Mouse (Mus musculus) natural killer cell, adult 2 months (primary cell): ENCODE results near the gene Nup214.
"Not testable (repeated sequence)": the region's sequence is repeated elsewhere in the genome, so short reads cannot be mapped to it uniquely, and the experiment has no call there.

Experiments used
- DNase-seq, 2 experiments: peaks; one replicate each; pipeline ENCODE4 v3.0.0; 2022; ENCODE audit warnings: low spot score in 2 of 2

Nup214 gene

DNA sequence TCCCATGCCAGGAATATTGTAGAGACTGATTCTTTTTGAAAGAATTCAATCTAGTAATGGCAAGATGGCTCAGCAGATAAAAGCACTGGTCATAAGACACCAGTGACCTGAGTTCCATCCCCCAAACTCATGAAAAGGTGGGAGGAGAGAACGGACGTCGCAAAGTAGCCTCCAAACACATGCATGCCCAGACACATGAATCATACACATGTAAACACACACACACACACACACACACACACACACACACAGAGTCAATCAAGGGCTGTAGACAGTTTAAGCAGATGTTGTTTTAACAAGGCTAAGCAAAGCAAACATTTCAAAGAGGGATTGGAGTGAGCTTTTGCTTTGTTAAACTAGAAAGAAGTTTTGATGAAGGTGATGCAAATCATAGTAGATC is 10.0 kb upstream of the Nup214 start:
- DNase-seq = no peak

DNA sequence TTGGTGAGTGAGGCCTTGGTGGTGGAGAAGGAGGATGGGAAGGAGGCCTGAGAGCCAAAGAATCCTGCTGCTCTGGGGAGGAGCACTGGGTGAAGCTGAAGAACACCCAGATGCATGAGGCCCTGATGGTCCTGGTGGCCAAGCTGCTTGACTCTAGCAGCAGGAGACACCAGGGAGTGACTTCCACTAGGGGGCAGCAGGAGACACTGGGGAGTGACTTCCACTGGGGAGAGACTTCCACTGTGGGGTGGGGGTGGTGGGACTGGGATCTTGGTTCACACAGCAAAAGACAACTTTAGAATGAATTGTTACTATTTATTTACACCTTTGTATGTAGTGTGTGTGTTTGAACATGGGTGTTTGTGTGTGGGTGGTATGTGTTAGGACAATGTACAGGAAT is 9.1 kb upstream of the Nup214 start:
- DNase-seq = peak in 1 of 2 experiments; percentile 47

DNA sequence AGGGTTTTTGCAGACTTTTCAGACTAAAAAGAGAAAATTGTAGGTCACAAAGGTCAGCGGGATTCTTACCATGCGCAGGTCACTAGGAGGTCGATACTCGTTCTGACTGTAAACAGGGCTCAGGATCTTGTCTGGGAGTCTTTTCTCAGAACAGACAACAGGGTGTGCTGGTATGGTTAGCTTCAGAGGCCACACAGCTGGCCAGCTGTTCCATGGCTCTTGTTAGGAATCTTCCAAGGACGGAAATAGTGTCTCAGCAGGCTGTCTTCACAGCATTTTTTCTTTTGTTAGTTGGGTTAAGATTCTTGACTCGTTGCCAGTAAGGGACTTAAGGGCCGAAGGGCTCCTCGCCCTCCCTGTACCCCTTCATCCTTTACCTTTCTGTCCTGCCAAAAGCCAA is 7.4 kb upstream of the Nup214 start:
- no peak for DNase-seq

DNA sequence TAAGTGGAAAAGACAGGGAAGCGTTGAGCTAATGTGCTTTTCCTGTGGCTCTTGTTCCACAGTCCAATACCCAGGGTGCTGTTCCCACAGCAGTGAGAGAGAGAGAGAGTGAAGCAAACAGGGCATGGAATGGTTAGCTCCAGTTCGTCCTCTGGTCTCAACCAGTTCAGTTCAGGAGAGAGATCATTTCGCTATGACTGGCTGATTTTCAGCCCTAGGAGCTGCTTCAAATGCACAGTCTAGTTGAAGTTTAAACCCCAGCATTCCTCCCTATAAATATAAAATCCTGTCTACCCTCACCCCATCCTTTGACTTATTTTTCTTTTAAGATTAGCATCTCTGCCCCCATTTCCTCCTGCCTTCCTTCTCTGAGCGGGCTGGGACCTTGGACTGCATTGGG is 1.6 kb upstream of the Nup214 start:
- DNase-seq = no peak

DNA sequence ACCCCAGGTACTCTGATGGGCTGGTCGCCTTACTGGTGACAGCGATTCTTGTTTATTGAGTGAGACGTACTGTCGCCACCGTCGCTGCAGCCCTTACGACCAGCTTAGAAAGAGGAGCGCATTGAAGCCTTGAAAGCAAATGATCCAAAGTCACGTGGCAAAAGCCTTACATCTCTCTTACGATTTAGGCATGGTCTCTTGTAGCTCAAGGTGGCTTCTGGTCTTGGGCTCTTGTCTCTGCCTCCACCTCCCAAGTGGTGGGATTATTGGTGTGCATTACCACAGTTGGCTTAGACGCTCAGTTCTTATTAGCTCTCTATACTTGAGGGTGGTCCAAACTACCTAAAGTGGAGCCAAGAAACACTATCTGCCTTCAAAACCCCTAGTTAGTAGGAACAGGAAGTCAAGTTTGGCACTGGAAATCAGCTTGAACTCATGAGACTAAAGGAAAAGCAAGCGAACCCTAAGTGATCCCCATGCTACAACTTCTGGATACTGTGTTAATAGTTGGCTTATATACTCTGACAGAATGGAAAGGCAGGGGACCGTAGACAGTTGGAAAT is 654 bp downstream of the Nup214 start:
- DNase-seq = no peak

DNA sequence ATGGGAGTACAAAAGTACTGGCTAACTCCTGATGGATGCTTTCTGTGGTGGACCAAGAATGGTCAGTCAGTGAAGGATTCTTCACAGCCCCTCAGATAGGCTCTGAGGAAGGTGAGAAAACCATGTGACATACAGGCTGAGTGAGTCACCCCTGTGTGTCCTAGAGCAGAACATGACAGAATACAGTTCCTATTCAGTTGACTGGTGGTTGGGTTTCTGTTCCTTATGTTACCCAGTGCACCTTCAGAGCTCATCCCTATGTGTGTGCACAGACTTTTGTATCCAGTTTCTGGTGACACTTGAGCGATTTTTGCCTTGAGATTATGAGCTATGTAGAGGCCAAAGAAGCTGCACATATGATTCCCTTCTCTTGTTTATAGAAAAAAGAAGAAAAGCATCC is 13.5 kb downstream of the Nup214 start:
- no peak for DNase-seq

DNA sequence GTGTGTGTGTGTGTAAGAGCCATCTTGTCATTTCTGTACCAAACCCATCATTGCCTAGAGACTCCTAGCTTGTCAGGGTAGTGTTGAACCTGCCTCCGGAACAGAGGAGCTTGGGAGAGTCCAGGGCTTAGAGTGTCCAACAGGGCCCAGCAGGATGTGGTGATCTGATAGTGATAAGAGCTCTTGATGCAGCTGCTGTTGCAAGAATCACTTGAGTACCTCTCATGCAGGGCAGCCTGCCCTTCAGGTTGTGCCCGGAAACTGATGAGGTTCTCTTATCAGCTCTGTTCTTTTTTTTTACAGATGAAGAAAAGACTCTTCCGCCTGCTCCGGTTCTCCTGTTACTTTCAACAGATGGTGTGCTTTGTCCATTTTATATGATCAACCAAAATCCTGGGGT is 16.7 kb downstream of the Nup214 start:
- no peak for DNase-seq

DNA sequence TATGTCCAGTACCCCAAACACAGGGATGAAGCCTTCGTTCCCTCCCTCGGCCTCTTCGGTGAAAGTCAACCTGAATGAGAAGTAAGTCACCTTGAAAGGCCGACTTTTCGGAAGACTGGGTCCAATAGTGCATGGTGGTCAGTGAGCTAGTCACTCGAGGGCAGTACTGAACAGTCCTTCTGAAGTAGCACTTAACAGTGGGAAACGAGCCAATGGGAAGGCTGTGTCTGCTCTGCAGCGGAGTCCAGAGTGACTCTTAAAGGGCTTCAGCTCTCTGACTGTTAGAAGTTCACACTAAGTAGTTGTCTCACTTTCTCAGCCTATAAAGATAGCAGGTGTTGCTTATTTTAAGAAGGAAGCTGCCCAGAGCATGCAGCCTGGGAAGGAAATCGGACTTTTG is 20.7 kb downstream of the Nup214 start:
- no peak for DNase-seq

DNA sequence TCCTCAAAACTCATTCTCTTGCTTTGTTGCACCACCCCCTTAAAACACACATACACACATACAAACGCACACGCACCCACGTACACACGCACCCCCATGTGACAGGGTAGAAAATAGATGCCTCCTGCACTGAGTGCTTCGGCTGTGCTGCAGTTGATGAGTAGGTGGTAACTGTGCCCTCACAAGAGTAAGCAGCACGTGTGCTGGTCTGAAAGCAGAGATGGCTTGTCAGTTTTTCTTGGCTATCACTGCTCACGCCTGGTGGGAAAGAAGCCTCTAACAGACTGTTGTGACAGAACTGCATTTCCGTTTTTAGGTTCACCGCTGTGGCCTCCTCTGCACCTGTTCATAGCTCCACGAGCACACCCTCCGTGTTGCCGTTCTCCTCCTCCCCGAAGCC is 21.8 kb downstream of the Nup214 start:
- no peak for DNase-seq

DNA sequence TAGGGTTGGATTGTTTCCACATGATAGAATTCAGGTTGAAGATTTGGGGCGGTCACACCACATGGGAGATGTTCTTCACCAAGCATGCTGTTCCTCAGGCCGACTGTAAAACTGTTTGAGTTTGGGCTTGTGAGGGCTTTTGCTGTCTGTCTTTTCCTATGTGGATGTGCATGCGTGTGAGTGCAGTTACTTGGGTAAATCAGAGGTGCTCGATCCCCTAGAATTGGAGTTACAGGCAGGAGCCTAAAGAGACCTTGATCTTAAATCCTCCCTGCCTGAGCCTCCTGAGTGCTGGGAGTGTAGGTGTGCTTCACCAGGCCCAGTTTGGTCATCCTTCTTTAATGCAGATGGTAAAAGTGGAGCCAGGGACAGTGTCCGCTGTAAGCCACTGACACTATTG is 23.3 kb downstream of the Nup214 start:
- no peak for DNase-seq

DNA sequence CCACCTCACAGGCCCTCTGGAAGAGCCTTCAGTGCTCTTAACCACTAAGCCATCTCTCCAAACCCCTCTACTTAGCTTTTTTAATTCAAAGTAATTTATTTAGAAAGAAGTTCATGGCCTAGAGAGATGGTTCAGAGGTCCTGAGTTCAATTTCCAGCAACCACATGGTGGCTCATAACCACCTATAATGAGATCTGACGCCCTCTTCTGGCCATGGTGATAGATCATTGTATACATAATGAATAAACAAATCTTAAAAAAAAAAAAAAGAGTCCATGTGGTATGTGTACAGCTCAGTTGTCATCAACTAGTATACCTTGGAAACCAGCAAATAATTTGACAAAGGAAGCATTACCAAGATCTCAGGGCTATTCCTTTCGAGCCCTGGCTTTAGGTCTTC is 24.2 kb downstream of the Nup214 start:
- no peak for DNase-seq

DNA sequence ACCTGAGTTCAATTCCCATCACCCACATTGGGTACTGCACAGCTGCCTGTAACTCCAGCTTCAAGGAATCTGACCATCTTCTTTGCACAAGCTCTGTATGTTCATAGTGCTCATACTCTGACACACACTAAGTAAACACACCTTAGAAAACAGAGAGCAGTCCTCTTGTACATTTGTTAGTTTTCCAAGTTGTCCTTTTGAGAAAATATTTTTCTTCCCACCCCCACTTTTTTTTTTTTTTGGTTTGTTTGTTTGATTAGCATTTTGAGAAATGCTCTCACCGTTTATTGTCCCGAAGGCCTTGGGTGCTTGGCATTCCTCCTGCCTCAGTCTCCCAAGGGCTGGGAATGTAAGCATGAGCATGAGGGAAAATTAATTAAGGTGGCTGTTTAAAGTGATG is 34.1 kb downstream of the Nup214 start:
- no peak for DNase-seq

DNA sequence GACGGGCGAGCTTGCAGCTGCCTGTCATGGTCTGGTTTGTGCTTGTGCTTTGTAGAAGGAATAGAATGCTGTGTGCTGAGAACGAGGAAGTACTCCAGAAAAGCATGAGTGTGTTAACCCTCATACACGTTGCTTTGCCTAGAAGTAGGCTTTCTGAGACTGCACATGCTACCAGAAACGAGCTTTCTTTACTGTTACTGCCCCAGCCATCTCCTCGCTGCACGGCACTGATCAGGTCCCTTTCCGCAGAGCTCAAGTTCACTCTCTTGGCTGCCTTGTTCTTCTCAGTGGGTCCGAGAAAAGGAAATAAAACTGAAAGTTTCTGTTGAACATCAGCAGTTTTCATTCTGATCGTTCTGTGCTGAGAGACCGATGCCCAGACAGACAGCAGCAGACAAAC is 34.5 kb downstream of the Nup214 start:
- DNase-seq = no peak

DNA sequence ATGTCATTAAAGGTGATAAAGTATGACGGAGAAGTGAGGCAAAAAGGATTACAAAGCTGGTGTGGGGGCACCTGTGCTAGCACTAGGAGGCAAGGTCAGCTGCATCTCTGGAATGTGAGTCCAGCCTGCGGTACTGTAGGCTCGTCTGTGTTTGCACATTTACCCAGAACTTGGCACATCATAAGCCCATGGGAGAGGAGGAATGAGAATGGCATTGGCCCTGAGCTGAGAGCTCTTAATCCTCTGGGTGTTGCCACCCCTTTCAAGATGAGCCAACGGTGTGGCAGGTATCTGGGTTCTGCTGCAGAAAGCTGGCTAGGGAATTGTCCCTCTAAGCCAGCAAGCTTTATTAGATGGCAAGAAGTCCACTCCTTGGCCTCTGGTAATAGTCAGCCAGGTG is 45.5 kb downstream of the Nup214 start:
- DNase-seq = no peak

DNA sequence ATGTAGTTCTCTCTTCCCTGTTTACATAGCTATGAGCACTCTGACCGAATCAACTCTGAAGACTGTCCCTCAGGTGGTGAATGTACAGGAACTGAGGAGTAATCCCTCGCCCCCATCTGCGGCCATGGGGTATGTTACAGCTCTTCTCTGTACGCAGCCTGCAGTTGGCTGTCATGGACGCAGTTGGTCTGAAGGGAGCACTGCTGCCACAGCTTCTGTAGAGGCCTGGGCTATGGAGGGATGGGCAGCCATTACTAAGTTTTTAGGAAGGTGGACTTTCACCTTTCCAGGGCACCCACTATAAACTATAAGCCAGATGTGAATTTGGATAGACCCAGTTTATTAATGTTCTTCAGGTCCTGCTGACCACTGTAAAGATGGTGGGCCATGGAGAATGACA is 46.0 kb downstream of the Nup214 start:
- DNase-seq = no peak

DNA sequence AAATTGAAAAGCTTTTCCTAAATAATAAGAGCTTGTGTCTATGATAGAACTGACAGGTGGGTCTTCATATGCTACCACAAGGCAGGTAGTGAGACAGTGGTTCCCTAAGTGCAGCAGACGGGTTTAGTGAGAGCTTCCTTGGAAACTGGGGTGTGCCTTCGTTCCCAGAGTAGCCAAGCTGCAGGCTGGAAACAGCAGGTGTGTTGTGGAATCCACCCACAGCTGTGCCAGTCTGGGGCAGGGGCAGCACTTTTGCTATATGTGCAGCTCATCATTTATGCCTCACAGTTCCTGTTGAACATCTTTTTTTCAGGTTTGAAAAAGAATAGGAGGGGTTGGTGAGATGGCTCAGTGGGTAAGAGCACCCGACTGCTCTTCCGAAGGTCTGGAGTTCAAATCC is 50.1 kb downstream of the Nup214 start:
- DNase-seq = no peak

DNA sequence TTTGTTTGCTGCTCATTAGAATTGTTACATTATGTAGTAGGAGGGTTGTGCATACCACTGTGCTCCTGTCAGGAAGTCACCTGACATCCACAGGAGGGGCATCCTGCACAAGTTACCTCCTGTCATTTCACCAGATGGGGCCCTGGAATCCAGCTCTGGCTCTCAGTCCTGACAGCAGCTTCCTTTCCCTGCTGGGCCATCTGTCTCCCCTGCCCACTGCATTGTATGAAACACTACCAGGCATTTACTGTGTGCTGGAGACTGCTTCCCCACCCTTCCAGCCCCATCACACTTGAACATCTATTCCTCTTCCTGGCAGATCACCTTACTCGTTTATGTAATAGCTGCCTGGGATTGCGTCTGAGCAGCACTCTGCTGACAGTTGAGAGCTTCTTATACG is 55.4 kb downstream of the Nup214 start:
- no peak for DNase-seq

DNA sequence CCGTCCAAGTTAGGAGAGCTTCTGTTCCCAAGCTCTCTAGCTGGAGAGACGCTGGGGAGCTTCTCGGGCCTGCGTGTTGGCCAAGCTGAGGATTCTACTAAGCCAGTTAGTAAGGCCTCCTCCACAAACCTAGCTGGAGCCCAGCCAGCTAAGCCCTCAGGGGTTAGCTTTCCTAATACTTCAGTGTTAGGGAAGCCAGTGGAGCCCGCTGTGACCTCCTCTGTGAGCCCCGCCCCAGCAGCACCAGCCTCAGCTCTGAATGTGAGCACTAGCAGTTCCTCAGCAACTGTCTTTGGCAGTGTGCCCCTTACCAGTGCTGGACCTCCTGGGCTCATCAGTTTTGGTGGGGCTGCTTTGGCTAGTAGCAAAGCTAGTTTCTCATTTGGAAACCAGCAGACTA is 59.2 kb downstream of the Nup214 start:
- DNase-seq = no peak

DNA sequence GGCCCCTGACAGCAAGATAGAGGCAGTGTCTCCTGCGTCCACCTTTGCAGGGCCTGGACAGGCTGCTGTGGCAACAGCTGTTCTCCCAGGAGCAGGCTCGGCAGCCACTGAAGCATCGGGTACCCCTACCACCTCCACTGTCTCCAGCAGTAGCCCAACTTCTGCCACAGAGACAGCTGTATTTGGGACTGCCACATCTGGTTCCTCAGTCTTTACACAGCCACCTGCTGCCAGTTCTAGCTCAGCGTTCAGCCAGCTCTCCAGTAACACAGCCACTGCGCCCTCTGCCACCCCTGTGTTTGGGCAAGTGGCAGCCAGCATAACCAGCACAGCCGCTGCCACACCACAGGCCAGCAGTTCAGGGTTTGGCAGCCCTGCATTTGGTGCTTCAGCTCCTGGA is 60.0 kb downstream of the Nup214 start:
- no peak for DNase-seq

DNA sequence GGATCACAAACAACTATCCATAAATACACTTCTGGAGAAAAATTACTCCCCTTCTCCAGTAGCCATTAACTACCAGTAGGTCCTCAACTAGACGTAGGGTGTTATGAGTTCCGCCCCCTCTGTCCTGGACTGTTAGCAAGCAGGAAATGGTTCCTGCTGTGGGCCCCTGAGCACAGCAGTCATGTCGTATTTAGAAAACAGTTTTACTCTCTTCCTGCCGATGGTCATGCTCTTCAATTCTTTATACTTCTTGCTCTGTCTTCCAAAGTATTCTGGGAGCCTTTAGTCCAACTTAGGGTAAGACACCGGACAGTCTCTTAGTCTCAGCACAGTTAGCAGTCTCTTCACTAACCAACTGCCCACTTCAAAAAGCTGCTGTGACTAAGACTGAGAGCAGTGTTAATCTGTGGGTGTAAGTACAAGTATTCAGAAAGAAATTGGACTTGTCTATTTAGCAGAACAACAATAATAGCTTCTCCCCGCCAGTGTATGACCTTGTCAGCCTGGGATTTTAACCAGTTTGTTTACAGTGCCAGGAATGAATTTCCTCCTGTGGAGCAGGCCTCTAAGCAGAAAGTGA is 63.1 kb downstream of the Nup214 start:
- peak; percentile 44 to 55 for DNase-seq

DNA sequence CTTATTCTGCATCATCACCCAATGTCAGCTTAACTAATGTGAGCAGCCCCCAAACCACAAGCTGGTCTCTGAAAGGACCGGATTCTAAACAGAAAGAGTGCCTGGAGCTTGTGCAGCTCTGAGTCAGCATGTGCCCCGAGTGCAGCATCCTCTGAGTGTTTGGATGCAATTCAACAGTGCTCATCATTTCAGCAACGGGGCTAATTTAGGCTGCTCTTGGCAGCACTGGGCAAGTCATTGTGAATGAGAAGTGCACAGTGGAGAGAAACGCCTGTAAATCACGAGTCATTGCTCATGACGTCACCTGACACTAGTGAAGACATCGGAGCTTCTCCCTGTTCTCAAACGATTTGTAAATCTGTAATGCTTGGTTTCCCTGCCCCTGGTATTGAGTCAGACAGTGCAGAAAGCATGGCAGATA is 64.4 kb downstream of the Nup214 start:
- no peak for DNase-seq

DNA sequence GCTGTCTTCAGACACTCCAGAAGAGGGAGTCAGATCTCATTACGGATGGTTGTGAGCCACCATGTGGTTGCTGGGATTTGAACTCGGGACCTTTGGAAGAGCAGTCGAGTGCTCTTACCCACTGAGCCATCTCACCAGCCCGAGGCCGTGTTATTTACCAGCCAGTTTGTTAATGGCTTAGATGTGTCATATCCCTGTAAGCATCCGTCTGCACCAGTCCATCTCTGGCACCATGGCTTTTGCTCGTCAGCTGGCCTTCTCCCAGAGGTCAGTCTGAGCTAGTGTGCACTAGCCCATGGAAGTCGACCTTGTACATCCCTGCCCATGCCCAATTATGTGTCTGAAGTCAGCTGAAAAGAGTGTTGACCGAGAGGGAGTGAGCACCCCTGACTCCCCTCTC is 66.4 kb downstream of the Nup214 start:
- not testable (repeated sequence) for DNase-seq

DNA sequence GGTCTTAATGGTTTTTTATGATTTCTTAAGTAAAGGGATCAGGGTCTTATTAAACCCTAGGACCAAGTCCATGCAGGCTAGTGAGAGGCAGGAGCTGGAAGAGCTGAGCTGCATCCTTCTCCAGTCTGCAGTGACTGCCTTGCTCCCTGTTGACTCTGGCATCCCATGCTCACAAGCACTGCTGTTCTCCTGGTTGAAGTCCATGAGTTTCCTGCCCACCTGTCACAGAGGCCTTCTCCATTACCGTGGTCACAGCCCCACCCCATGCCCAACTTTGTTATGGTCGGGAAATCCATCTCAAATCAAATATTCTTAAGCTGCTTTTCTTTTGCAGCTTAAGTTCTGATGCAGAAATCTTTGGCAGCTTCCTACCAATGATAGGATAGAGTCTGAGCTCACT is 66.9 kb downstream of the Nup214 start:
- DNase-seq = no peak

DNA sequence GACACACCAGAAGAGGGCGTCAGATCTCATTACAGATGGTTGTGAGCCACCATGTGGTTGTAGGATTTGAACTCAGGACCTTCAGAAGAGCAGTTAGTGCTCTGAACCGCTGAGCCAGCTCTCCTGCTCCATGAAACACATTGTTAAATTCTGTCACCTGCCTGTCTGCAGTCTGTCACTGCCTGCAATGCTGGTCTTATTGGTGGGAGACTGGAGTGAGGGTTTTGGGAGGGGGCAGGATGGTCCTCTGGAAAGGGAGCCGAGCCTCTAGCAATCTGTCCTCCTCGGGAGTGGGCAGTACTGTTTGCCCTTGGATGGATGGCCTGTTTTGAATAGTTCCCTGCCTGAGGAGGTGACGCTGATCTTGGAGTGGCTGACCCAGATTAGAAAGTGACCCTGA is 69.6 kb downstream of the Nup214 start:
- no peak for DNase-seq
